Mouse (Mus musculus): ENCODE data around the gene Zcchc24.

Zcchc24 gene

GRCm38 (mm10) chr14:25720962-25721707 is 47.7 kb downstream of the Zcchc24 start:
- CTCF ChIA-PET, result no interaction called here

DNA sequence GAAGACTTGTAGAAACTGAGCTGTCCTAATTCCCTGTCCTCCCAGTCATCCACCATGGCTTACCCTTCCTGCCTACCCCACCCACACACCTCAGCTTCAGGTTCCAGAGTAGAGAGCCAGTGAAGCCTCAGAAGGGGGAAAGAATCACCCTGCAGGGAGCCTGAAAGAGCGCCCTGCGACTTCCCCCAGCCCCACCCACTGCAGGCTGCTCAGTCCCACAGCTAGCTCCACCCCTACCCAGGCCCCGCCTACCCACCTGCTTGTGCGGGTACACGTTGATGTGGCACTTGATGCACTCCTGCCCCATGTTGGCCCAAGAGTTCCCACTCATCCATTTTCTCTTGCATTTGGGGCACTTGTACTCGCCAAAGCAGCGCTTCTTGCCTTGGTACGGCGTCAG is 49.5 kb downstream of the Zcchc24 start:
- CTCF ChIA-PET, result no interaction called here

GRCm38 (mm10) chr14:25718471-25718870 is 50.4 kb downstream of the Zcchc24 start:
- CTCF ChIA-PET, result no interaction called here

DNA sequence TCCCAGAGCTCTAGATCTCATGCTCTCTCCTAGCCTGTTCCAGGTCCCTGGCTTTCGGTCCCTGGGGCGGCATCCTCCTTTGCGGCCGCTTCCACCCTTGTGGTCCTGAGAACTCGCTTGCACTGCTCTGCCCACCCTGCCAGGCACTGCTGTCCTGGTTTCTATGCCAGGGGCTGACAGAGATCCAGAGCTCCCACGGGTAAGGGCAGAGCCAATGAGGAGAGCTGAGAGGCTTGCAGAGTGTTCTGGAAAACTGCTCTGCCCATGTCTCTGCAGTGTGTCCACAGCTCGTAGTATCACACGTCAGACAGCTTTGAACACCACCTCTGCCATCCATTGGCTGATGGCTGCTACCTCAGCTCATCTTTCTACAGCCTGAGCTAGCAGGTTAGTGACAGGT is 51.1 kb downstream of the Zcchc24 start:
- CTCF ChIA-PET, result no interaction called here

DNA sequence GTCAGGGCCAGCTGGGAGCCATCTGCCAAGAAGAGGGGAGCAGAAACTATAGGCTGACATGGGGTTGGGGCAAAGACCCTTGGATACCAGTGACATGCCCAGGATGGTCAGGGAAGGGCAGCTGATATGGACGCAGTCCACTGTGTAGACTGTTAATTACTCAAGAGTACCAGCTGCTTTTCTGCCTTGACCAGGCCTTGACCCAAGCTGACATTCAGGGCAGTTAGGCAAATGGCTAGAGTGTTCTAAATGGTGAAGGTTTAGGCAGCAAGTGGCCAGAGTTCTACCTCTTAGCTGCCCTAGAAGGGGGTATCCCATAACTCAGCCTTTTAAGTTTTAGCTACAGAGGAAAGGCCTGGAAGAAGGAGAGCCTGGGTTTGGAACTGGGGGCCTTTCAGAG is 52.3 kb downstream of the Zcchc24 start:
- CTCF ChIA-PET, result interaction anchor here (1.0 kb wide), 1 partner anchor 69 kb away, joined by 3 read pairs; no protein-coding TSS in a partner anchor

DNA sequence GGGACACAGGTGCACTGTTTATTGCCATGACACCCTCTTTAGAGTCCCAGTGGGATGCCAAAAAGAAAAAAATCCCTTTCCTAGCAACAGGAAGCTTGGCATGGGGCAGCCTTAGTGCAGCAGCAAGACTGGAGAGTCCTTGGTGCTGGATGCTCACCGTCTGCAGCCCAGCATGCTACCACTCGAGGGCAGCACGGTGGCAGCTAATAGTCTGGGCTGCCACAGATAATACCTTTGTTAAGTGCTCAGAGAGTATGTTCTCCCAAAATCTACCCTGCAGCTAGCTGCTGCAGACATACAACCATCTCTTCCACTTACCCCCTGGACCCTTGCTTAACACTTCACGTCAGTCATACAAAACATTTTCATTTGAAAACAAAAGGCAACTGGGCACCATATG is 55.4 kb downstream of the Zcchc24 start:
- CTCF ChIA-PET, result interaction anchor here (1.7 kb wide), 1 partner anchor 87 kb away, joined by 4 read pairs; no protein-coding TSS in a partner anchor

- CTCF ChIA-PET, result no interaction called here
Measured at GRCm38 (mm10) chr14:25711602-25712001, 57.2 kb downstream of the Zcchc24 start.

GRCm38 (mm10) chr14:25711177-25711576 is 57.7 kb downstream of the Zcchc24 start:
- CTCF ChIA-PET, result no interaction called here

DNA sequence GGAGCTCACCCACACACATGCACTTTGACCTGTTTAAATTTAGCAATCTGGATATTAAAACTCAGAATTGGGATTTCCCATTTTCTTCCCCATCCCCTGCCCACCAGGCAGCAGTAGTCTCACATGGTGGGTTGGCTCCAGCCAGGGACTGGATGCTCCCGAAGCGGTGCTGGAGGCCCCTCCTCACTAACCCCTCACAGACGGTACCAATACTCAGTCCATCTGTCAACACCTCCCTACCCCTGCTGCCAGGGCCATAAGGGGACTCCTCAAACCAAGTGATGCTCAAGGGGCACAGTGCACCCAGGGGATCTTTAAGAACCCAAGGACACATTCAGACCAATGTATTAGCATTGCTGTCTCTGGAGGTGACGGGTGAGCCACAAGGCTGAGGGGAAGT is 58.2 kb downstream of the Zcchc24 start:
- CTCF ChIA-PET, result no interaction called here

DNA sequence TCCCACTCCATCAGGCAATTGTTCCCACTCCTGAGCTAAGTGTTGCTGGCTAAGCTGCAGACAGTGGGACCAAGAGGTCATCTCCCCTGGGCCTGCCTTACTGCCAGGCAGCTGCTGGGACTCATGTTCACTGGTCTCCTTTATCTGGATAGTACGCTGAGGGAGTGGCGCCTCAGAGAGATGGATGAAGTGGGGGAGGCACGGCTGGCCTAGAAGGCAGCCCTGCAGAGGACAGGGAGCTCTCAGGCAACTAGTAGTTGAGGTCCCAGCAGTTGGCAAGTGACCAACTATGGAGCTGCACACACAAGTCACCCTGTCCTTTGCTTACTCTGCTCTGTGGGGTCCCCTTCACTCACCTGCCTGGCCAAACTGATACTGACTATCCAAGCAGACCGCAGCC is 58.8 kb downstream of the Zcchc24 start:
- CTCF ChIA-PET, result no interaction called here

- CTCF ChIA-PET, result interaction anchor here (1.7 kb wide), 1 partner anchor 92 kb away, joined by 4 read pairs; no protein-coding TSS in a partner anchor
Measured at GRCm38 (mm10) chr14:25708917-25709316, 59.9 kb downstream of the Zcchc24 start.

DNA sequence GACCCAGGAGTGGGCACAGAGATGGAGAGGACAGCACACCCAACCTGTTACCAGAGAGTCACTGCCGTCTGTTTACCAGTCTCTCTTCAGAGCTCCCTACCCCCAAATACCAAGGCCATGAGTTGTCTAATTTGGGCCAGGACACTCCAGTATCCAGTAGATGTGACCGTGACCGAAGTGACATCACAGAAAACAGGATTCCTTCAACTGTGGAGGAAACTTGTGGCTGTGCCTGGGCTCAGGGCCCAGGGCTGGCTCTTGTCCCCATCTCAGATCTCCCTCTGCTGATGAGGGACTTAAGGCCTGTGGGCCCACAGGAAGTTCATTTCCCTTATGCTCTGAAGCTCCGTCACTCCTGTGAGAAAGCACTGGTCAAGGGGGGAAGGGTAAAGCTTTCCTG is 60.4 kb downstream of the Zcchc24 start:
- CTCF ChIA-PET, result interaction anchor here (1.7 kb wide), 1 partner anchor 92 kb away, joined by 4 read pairs; no protein-coding TSS in a partner anchor

- CTCF ChIA-PET, result interaction anchor here (1.7 kb wide), 1 partner anchor 93 kb away, joined by 4 read pairs; no protein-coding TSS in a partner anchor
Measured at GRCm38 (mm10) chr14:25707691-25708181, 61.1 kb downstream of the Zcchc24 start.

DNA sequence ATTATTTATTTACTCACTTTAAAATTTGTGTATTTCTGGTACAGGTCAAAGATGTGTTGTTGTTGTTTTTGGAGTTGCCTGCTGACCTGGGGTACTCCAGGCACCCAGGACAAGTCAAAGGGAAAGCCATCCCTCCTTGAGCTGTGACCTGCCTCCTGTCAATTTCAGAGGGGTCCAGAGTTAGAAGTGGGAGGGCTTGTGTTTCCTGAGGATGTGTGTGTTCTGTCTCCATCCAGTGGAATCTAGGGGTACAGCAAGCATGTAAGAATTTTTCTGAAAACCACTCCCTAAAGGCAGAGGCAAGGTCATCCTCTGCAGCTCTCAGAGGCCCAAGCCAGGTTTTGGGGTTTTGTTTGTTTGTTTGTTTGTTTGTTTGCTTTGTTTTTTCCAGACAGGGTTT is 66.9 kb downstream of the Zcchc24 start:
- CTCF ChIA-PET, result no interaction called here

DNA sequence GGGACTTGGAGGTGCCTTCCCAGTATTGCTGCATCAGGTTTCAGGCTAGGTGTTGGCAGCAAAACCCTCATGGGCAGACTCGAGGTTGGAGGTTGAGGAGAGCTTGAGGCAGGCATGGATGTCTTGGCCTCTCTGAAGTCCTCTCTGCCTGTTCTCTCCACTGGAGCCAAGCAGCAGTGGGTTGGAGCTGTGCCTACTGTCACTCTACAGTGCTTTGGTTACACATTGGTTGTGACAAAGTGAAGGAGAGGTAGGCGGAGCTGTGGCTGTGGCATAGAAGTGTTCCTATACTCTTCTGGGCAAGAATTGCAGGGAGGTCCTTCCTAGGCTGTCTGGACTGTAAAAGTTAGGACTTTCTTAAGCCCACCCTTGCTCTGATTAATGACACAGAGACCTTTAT is 72.5 kb downstream of the Zcchc24 start:
- CTCF ChIA-PET, result no interaction called here

- CTCF ChIA-PET, result interaction anchor here (0.9 kb wide), 1 partner anchor 46 kb away, joined by 3 read pairs; no protein-coding TSS in a partner anchor
Measured at GRCm38 (mm10) chr14:25695059-25695458, 73.8 kb downstream of the Zcchc24 start.

DNA sequence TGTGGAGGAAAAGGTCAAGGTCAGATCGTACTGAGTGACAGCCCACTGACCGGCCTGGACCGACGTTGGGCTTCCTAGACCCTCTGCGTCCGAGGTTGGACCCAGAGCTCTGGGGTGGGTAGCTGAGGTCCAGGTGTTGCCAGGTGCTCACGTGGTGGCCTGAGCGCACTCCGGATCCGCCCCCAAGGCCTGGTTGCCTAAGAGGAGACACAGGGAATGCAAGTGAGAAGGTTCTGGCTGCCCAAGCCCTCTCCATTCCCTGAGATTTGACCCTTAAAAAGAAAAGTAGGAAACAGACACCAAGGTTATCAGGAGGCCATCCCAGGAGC is 74.3 kb downstream of the Zcchc24 start:
- CTCF ChIA-PET, result interaction anchor here (0.9 kb wide), 1 partner anchor 47 kb away, joined by 3 read pairs; no protein-coding TSS in a partner anchor

GRCm38 (mm10) chr14:25693888-25694568 is 74.8 kb downstream of the Zcchc24 start, which contains the start of gene Ppif:
Ppif (plus strand) TSS chr14:25694154.
- CTCF ChIA-PET, result interaction anchor here (0.9 kb wide), 1 partner anchor 47 kb away, joined by 3 read pairs; no protein-coding TSS in a partner anchor

GRCm38 (mm10) chr14:25693271-25693887 is 75.5 kb downstream of the Zcchc24 start:
- CTCF ChIA-PET, result no interaction called here

GRCm38 (mm10) chr14:25686983-25687901 is 81.6 kb downstream of the Zcchc24 start:
- CTCF ChIA-PET, result interaction anchor here (0.5 kb wide), 1 partner anchor 1201 kb away, joined by 3 read pairs; no protein-coding TSS in a partner anchor
